Mouse (Mus musculus) heart, postnatal 4 days (tissue): ENCODE measurements around the gene Stxbp2. TPM values are rescaled to one million over a fixed set of nuclear protein-coding genes. Genes with fewer than 3 reads are reported as not detected.

Source experiments
- DNase-seq: peaks from one replicate; pipeline ENCODE4 v3.0.0; 2021
- total RNA-seq, 2 experiments: library from RNA; stranded (reverse); gene quantifications; 2 replicates each; pipeline ENCODE4 v1.2.3; 2021

Stxbp2 gene
- total RNA-seq, 2 experiments from 2014 or later, result 15.4 to 17.3 TPM

GRCm38 (mm10) chr8:3683408-3684176 is 52.8 kb downstream of the Stxbp2 start:
- DNase-seq, result peak; percentile 15

GRCm38 (mm10) chr8:3684530-3684929 is 53.8 kb downstream of the Stxbp2 start:
- DNase-seq, result no peak

- DNase-seq, result no peak
Measured at GRCm38 (mm10) chr8:3685422-3685821, 54.7 kb downstream of the Stxbp2 start.

- no peak for DNase-seq
Measured at GRCm38 (mm10) chr8:3687537-3687936, 56.8 kb downstream of the Stxbp2 start.

GRCm38 (mm10) chr8:3690774-3691173 is 60.0 kb downstream of the Stxbp2 start:
- no peak for DNase-seq

Other genes starting within 250 kb of the Stxbp2 start
- gene Arhgef18, start 237.9 kb upstream of the Stxbp2 start, total RNA-seq, result 10 to 100 TPM; 17.3 to 19.8 TPM
- gene Pex11g, start 163.3 kb upstream of the Stxbp2 start, total RNA-seq, result 1 to 10 TPM; 4.1 to 4.5 TPM
- under 1 TPM in 1 of 2 experiments, not detected in 1; 0.32 TPM for gene Tex45, start 160.1 kb upstream of the Stxbp2 start, total RNA-seq
- 10 to 100 TPM; 24.6 to 26.1 TPM for gene Zfp358, start 137.8 kb upstream of the Stxbp2 start, total RNA-seq
- 10 to 100 TPM; 26.4 to 29.0 TPM for gene Mcoln1, start 130.5 kb upstream of the Stxbp2 start, total RNA-seq
- gene Pnpla6, start 115.6 kb upstream of the Stxbp2 start, total RNA-seq, result 10 to 100 TPM; 15.1 to 15.9 TPM
- gene C330021F23Rik, start 63.0 kb upstream of the Stxbp2 start, total RNA-seq, result 1 to 10 TPM; 1.1 to 2.2 TPM
- gene Camsap3, start 43.7 kb upstream of the Stxbp2 start, total RNA-seq, result 1 to 10 TPM; 1.5 to 2.9 TPM
- gene Xab2, start 9.6 kb upstream of the Stxbp2 start, total RNA-seq, result 10 to 100 TPM; 20.9 to 21.3 TPM
- gene Pet100, start 9.4 kb upstream of the Stxbp2 start, total RNA-seq, result 10 to 100 TPM; 72.5 to 77.7 TPM
- not detected for gene Pcp2, start 5.4 kb upstream of the Stxbp2 start, total RNA-seq
- not detected for gene Retn, start 24.8 kb downstream of the Stxbp2 start, total RNA-seq
- under 1 TPM in 1 of 2 experiments, not detected in 1; 0.23 TPM for gene Mcemp1, start 34.8 kb downstream of the Stxbp2 start, total RNA-seq
- under 1 TPM; 0.81 to 0.86 TPM for gene Fcor, start 41.4 kb downstream of the Stxbp2 start, total RNA-seq
- gene Trappc5, start 45.3 kb downstream of the Stxbp2 start, total RNA-seq, result 10 to 100 TPM; 16.8 to 19.8 TPM
- under 1 TPM in 1 of 2 experiments, not detected in 1; 0.18 TPM for gene Fcer2a, start 63.2 kb downstream of the Stxbp2 start, total RNA-seq
- 1 to 10 TPM in 1 of 2 experiments, under 1 TPM in 1; 0.63 to 1.3 TPM for gene Clec4g, start 89.7 kb downstream of the Stxbp2 start, total RNA-seq
- not detected for gene Cd209a, start 118.0 kb downstream of the Stxbp2 start, total RNA-seq
- gene Cd209e, start 223.4 kb downstream of the Stxbp2 start, total RNA-seq, result not detected
- gene Cd209d, start 247.6 kb downstream of the Stxbp2 start, total RNA-seq, result not detected